Mouse (Mus musculus): ENCODE results near the gene Ppp1cb. TPM values are rescaled to one million over a fixed set of nuclear protein-coding genes. Genes with fewer than 3 reads are reported as not detected.

Ppp1cb gene
- 609 TPM in 1 of 2 replicates, not detected in the other for polyA plus RNA-seq (2012; ENCODE audit: insufficient read depth, insufficient read length, low replicate concordance, missing spikeins)

GRCm38 (mm10) chr5:32458408-32459143 is at the start of gene Ppp1cb:
Gene Ppp1cb, plus strand, starts transcription at chr5:32458843.
- TF ChIP-seq POLR2A (IDR thresholded peaks at IDR 0.05; ENCODE audit: insufficient read depth, low read depth, low read length) (peak; percentile 88), CTCF (IDR thresholded peaks at IDR 0.05; ENCODE audit: insufficient read depth, low read depth, low read length) (no peak)
- peaks cover 2% of the 10 kb centered on the region; the same call in 1 of the 2 replicates for H3K4me1 ChIP-seq (ENCODE audit: control insufficient read depth, insufficient read depth, low read length)
- 1% methylated on average over 52 of the region's 54 CpGs for WGBS
- H3K4me3 ChIP-seq (ENCODE audit: insufficient read depth, low read depth, low read length), result peak within 1 kb of the TSS; percentile 100
- peak within 1 kb of the TSS; percentile 98 for H3K27ac ChIP-seq (ENCODE audit: insufficient read depth, low read depth, low read length)

- WGBS, result 88% methylated on average over 2 of the region's 2 CpGs
- no peak overlapping the region for H3K27ac ChIP-seq (ENCODE audit: insufficient read depth, low read depth, low read length)
- H3K4me1 ChIP-seq (ENCODE audit: control insufficient read depth, insufficient read depth, low read length), result peaks cover 2% of the 10 kb centered on the region
- no peak overlapping the region for H3K4me3 ChIP-seq (ENCODE audit: insufficient read depth, low read depth, low read length)
- TF ChIP-seq CTCF (IDR thresholded peaks at IDR 0.05; ENCODE audit: insufficient read depth, low read depth, low read length) (no peak), POLR2A (IDR thresholded peaks at IDR 0.05; ENCODE audit: insufficient read depth, low read depth, low read length) (no peak)
Measured at GRCm38 (mm10) chr5:32409747-32410146, 48.9 kb upstream of the Ppp1cb start.

DNA sequence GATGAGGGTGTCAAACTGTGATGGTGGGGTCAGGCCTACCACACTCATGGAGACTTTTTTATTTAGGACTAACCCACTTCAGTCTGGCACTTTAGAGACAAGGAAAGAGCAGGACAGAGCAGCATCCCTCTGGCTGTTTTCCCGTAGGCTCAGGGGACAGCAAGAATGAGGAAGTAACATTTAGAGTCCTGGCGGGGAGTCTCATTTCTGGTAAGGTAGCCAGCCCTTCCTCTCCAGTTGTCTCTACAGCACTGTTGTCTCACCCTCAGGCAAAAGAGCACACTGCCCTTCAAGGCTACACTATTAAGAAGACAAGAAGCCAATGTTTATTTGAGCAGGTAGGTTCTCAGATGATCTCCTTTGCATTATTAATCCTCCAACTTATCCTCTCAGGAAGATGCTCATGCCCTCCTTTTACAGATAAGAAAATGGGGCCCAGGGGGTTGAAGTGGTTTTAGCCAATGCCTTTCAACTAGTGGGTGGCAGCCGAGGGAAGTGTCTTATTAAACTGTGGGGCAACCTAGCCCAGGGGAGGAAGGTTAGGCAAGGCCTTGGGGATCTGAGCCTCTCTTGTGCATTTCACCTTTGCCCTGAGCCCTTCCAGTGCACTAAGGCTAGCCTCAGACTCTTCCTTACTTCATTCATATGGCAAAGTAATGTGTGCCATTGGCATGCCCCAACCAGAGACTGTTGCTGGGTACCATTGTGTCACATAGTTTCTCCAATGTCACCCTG is 47.5 kb upstream of the Ppp1cb start:
- H3K4me3 ChIP-seq (ENCODE audit: insufficient read depth, low read depth, low read length), result no peak overlapping the region
- TF ChIP-seq POLR2A (IDR thresholded peaks at IDR 0.05; ENCODE audit: insufficient read depth, low read depth, low read length), result no peak
- TF ChIP-seq CTCF (IDR thresholded peaks at IDR 0.05; ENCODE audit: insufficient read depth, low read depth, low read length), result no peak
- 94% methylated on average over 3 of the region's 3 CpGs for WGBS
- no peak overlapping the region for H3K27ac ChIP-seq (ENCODE audit: insufficient read depth, low read depth, low read length)
- peaks cover 2% of the 10 kb centered on the region for H3K4me1 ChIP-seq (ENCODE audit: control insufficient read depth, insufficient read depth, low read length)

DNA sequence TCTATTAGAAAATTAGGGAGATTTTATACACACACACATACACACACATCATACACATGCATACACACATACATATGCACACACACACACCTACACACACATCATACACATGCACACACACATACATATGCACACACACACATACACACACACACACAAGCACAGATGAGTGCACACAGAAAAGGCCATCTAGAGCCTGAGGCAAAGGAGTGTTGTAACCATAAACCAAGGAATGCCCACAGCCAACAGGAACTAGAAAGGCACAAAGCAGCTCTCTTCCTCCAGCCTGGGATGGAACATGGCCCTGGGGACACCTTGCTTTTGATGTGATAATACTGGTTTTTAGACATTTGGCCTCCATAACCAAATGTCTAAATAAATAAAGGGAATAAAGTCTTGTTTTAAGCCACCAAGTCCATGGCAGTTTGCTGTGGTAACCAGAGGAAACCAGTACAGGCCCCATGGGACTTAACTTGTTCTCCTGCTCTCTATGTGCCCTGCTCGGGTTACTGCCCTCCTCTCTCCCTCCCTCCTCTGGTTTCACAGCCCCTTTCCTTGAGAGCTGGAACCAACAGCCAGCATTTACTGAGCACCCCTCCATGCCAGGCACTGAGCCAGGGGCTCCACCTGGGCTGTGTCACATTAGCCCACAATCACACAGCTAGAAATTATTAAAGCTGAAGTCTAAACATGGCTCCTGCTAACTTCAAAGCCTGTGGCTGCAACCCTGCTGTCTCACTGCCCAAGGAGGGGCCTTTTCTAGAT is 46.3 kb upstream of the Ppp1cb start:
- H3K4me1 ChIP-seq (ENCODE audit: control insufficient read depth, insufficient read depth, low read length), result peaks cover 2% of the 10 kb centered on the region
- H3K4me3 ChIP-seq (ENCODE audit: insufficient read depth, low read depth, low read length), result no peak overlapping the region
- TF ChIP-seq POLR2A (IDR thresholded peaks at IDR 0.05; ENCODE audit: insufficient read depth, low read depth, low read length) (no peak), CTCF (IDR thresholded peaks at IDR 0.05; ENCODE audit: insufficient read depth, low read depth, low read length) (no peak)
- 68% methylated on average over 1 of the region's 1 CpGs for WGBS
- no peak overlapping the region for H3K27ac ChIP-seq (ENCODE audit: insufficient read depth, low read depth, low read length)

GRCm38 (mm10) chr5:32413083-32413482 is 45.6 kb upstream of the Ppp1cb start:
- TF ChIP-seq CTCF (IDR thresholded peaks at IDR 0.05; ENCODE audit: insufficient read depth, low read depth, low read length) (no peak), POLR2A (IDR thresholded peaks at IDR 0.05; ENCODE audit: insufficient read depth, low read depth, low read length) (no peak)
- no peak overlapping the region for H3K4me3 ChIP-seq (ENCODE audit: insufficient read depth, low read depth, low read length)
- no peak overlapping the region for H3K27ac ChIP-seq (ENCODE audit: insufficient read depth, low read depth, low read length)
- peaks cover 2% of the 10 kb centered on the region for H3K4me1 ChIP-seq (ENCODE audit: control insufficient read depth, insufficient read depth, low read length)
- WGBS, result 55% methylated on average over 2 of the region's 2 CpGs

DNA sequence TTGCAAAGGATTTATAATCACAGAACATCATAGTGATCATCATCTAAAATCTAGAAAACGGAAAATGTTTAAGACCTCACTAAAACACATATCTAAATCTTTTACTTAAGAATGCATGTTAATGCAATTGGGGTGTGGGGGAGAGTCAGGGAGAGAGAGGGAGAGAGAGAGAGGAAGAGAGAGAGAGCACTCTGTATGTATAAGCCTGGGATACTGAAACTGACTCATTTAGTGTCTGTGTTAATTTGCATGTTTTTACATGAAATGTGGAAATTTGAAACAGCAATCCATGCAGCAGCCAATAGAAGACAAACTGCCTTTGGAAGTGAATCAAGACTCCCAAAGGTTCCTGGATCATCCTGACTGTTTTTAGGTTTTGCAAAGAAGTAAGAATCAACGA is 45.1 kb upstream of the Ppp1cb start:
- no peak overlapping the region for H3K27ac ChIP-seq (ENCODE audit: insufficient read depth, low read depth, low read length)
- 74% methylated on average over 2 of the region's 2 CpGs for WGBS
- TF ChIP-seq POLR2A (IDR thresholded peaks at IDR 0.05; ENCODE audit: insufficient read depth, low read depth, low read length) (no peak), CTCF (IDR thresholded peaks at IDR 0.05; ENCODE audit: insufficient read depth, low read depth, low read length) (no peak)

GRCm38 (mm10) chr5:32414461-32414985 is 44.1 kb upstream of the Ppp1cb start:
- H3K27ac ChIP-seq (ENCODE audit: insufficient read depth, low read depth, low read length), result no peak overlapping the region
- WGBS, result 86% methylated on average over 5 of the region's 5 CpGs
- H3K4me3 ChIP-seq (ENCODE audit: insufficient read depth, low read depth, low read length), result no peak overlapping the region
- TF ChIP-seq POLR2A (IDR thresholded peaks at IDR 0.05; ENCODE audit: insufficient read depth, low read depth, low read length) (no peak), CTCF (IDR thresholded peaks at IDR 0.05; ENCODE audit: insufficient read depth, low read depth, low read length) (no peak)
- H3K4me1 ChIP-seq (ENCODE audit: control insufficient read depth, insufficient read depth, low read length), result peaks cover 2% of the 10 kb centered on the region

More for the DNA sequence above, 45.1 kb upstream of the Ppp1cb start:
- H3K4me1 ChIP-seq (ENCODE audit: control insufficient read depth, insufficient read depth, low read length), result peaks cover 2% of the 10 kb centered on the region
- no peak overlapping the region for H3K4me3 ChIP-seq (ENCODE audit: insufficient read depth, low read depth, low read length)

GRCm38 (mm10) chr5:32415554-32415953 is 43.1 kb upstream of the Ppp1cb start:
- H3K27ac ChIP-seq (ENCODE audit: insufficient read depth, low read depth, low read length), result no peak overlapping the region
- no peak overlapping the region for H3K4me3 ChIP-seq (ENCODE audit: insufficient read depth, low read depth, low read length)
- no peak for TF ChIP-seq POLR2A (IDR thresholded peaks at IDR 0.05; ENCODE audit: insufficient read depth, low read depth, low read length)
- no peak for TF ChIP-seq CTCF (IDR thresholded peaks at IDR 0.05; ENCODE audit: insufficient read depth, low read depth, low read length)
- peaks cover 2% of the 10 kb centered on the region for H3K4me1 ChIP-seq (ENCODE audit: control insufficient read depth, insufficient read depth, low read length)
- 96% methylated on average over 6 of the region's 6 CpGs for WGBS

Measured in olfactory bulb, adult 2 months (tissue).